Mouse (Mus musculus) limb, embryonic 11.5 days (tissue): ENCODE data around the gene Igf2bp3. TPM values are rescaled to one million over a fixed set of nuclear protein-coding genes. Genes with fewer than 3 reads are reported as not detected.

ENCODE experiments used
- ATAC-seq: fragments of 200-750 bp; cut with Nextera tagmentation; 2 replicates; pipeline ENCODE4 v1.8.0; 2017; ENCODE audit warnings: low read depth; ENCODE audit not compliant: insufficient number of reproducible peaks, low FRiP score, low TSS enrichment
- DNase-seq: peaks from one replicate; pipeline ENCODE4 v3.0.0-alpha.2; 2015; ENCODE audit warnings: low spot score
- H3K27ac ChIP-seq: fragments of 300-500 bp; sonication (generic); replicated peaks from 2 replicates; pipeline ENCODE4 v1.5.1; 2014; ENCODE audit warnings: low read depth, mild to moderate bottlenecking, low read length
- H3K27me3 ChIP-seq: fragments of 300-500 bp; sonication (generic); 2 replicates; pipeline ENCODE4 v1.6.1; 2014; ENCODE audit warnings: mild to moderate bottlenecking, low read length, mixed read lengths; ENCODE audit not compliant: control insufficient read depth, insufficient read depth
- H3K36me3 ChIP-seq: fragments of 300-500 bp; sonication (generic); 2 replicates; pipeline ENCODE4 v1.6.1; 2014; ENCODE audit warnings: mild to moderate bottlenecking, low read length, moderate library complexity, mixed read lengths; ENCODE audit not compliant: control insufficient read depth, insufficient read depth
- H3K4me1 ChIP-seq: fragments of 300-500 bp; sonication (generic); 2 replicates; pipeline ENCODE4 v1.6.1; 2014; ENCODE audit warnings: low read length, mixed read lengths; ENCODE audit not compliant: control insufficient read depth, insufficient read depth
- H3K4me2 ChIP-seq: fragments of 300-500 bp; sonication (generic); 2 replicates; pipeline ENCODE4 v1.6.1; 2014; ENCODE audit warnings: low read depth, mild to moderate bottlenecking, moderate library complexity; ENCODE audit not compliant: severe bottlenecking
- H3K4me3 ChIP-seq: fragments of 300-500 bp; sonication (generic); 2 replicates; pipeline ENCODE4 v1.5.1; 2014; ENCODE audit warnings: low read depth, low read length
- H3K9ac ChIP-seq: fragments of 300-500 bp; sonication (generic); 2 replicates; pipeline ENCODE4 v1.6.1; 2014; ENCODE audit warnings: mild to moderate bottlenecking, low read length
- H3K9me3 ChIP-seq: fragments of 300-500 bp; sonication (generic); 2 replicates; pipeline ENCODE4 v1.6.1; 2016; ENCODE audit warnings: low read length; ENCODE audit not compliant: control insufficient read depth
- WGBS: fragments of 180-500 bp; shearing (Covaris S2); extraction: QIAGEN DNeasy Blood & Tissue Kit; methylation state at CpG from one replicate; pipeline ENCODE4 v1.1.7; 2014; 5-methylcytosine and 5-hydroxymethylcytosine counted together
- polyA plus RNA-seq: library from polyadenylated mRNA; unstranded; fragments of >200 nt; fragmentation: Nextera tagmentation; extraction: Ambion mirVana; gene quantifications from 2 replicates; pipeline ENCODE4 v1.2.1, GENCODE M21; 2014

Gene Igf2bp3
- polyA plus RNA-seq, 1 experiment from 2014 or later = 140 TPM

DNA sequence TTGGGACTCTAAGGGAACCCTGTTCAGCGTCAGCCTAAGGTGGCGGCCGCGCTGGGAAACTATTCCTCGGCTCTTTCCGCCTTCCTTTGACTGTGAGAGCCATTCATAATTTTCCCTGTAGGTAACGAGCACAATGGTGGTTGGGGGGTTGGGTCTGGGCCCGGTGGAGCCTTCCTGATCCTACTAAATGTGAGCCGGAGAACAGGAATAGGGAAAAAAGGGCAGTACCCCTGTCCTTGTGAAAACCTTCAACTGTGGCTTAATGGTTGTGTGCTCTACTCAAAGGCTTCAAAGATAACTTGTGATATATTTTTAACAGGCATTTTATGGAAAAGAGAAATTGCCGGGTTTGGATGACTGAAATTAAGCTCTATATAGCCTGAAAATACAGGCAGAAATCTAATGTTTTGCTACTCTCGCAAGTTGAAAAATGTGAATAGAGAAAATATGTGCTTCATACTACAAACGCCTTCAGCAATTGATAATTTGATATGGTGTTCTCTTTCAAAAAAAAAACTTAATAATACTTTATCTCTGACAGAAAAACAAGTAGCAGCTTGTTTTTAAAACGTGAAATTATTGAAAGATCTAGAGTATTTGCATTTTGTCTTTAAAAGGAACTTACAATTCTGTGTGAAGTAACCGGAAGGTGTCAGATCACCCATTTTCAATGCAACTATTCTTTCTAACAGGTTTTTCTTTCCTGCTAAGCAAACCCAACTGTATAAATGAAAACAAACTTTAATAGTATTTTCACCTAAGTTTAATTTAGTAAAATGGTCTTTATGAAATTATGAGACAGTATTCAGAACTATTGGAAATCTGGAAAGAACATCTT, 1.2 kb upstream of the Igf2bp3 start:
- Histone ChIP-seq H3K27me3 (no peaks in the 10 kb centered on the region), H3K36me3 (no peaks in the 10 kb centered on the region), H3K27ac (peak overlapping the region; percentile 99), H3K9me3 (no peaks in the 10 kb centered on the region), H3K9ac (peak overlapping the region; percentile 98), H3K4me1 (peaks cover 11% of the 10 kb centered on the region; the same call in 1 of the 2 replicates), H3K4me2 (peak overlapping the region; percentile 64), H3K4me3 (peak overlapping the region; percentile 91)
- ATAC-seq (0 out of 2 replicates have a peak, but pooled peaks have one; percentile 0), DNase-seq (no peak)
- 1% methylated on average over 14 of the region's 14 CpGs for whole genome bisulfite sequencing

GRCm38 (mm10) chr6:49214086-49214927, 450 bp downstream of the Igf2bp3 start:
- no peaks in the 10 kb centered on the region for H3K27me3 ChIP-seq
- H3K36me3 ChIP-seq = no peaks in the 10 kb centered on the region
- WGBS = under 1% methylated on average over 69 of the region's 76 CpGs
- H3K27ac ChIP-seq = peak overlapping the region; percentile 99
- H3K4me3 ChIP-seq = peak overlapping the region; percentile 91
- peak overlapping the region; percentile 64 for H3K4me2 ChIP-seq
- DNase-seq (peak; percentile 90), ATAC-seq (no peak)
- H3K9me3 ChIP-seq = no peaks in the 10 kb centered on the region
- H3K4me1 ChIP-seq = peaks cover 19% of the 10 kb centered on the region; the same call in 1 of the 2 replicates
- H3K9ac ChIP-seq = peak overlapping the region; percentile 98

GRCm38 (mm10) chr6:49213581-49214085, 1.1 kb downstream of the Igf2bp3 start:
- no peak for ATAC-seq
- H3K9me3 ChIP-seq = no peaks in the 10 kb centered on the region
- H3K4me2 ChIP-seq = peak overlapping the region; percentile 64
- peak; percentile 58 for DNase-seq
- H3K4me3 ChIP-seq = peak overlapping the region; percentile 91
- peaks cover 20% of the 10 kb centered on the region; the same call in 1 of the 2 replicates for H3K4me1 ChIP-seq
- peak overlapping the region; percentile 99 for H3K27ac ChIP-seq
- H3K36me3 ChIP-seq = no peaks in the 10 kb centered on the region
- H3K27me3 ChIP-seq = no peaks in the 10 kb centered on the region
- under 1% methylated on average over 50 of the region's 50 CpGs for WGBS
- peak overlapping the region; percentile 98 for H3K9ac ChIP-seq

GRCm38 (mm10) chr6:49212931-49213580, 1.7 kb downstream of the Igf2bp3 start:
- Histone ChIP-seq H3K4me2 (peak overlapping the region; percentile 64), H3K9me3 (no peaks in the 10 kb centered on the region), H3K9ac (peak overlapping the region; percentile 98), H3K27me3 (no peaks in the 10 kb centered on the region), H3K27ac (peak overlapping the region; percentile 99), H3K4me1 (peaks cover 20% of the 10 kb centered on the region; the same call in 1 of the 2 replicates), H3K4me3 (peak overlapping the region; percentile 91), H3K36me3 (no peaks in the 10 kb centered on the region)
- ATAC-seq (no peak), DNase-seq (peak; percentile 43)
- WGBS = 2% methylated on average over 20 of the region's 20 CpGs

GRCm38 (mm10) chr6:49212141-49212540, 2.6 kb downstream of the Igf2bp3 start:
- peak overlapping the region; percentile 64 for H3K4me2 ChIP-seq
- H3K27ac ChIP-seq = no peak overlapping the region
- H3K4me1 ChIP-seq = peaks cover 20% of the 10 kb centered on the region; the same call in 1 of the 2 replicates
- H3K9me3 ChIP-seq = no peaks in the 10 kb centered on the region
- H3K27me3 ChIP-seq = no peaks in the 10 kb centered on the region
- no peaks in the 10 kb centered on the region for H3K36me3 ChIP-seq
- DNase-seq (peak; percentile 38), ATAC-seq (no peak)
- no peak overlapping the region for H3K9ac ChIP-seq
- 11% methylated on average over 2 of the region's 4 CpGs for WGBS
- H3K4me3 ChIP-seq = peak overlapping the region; percentile 91

DNA sequence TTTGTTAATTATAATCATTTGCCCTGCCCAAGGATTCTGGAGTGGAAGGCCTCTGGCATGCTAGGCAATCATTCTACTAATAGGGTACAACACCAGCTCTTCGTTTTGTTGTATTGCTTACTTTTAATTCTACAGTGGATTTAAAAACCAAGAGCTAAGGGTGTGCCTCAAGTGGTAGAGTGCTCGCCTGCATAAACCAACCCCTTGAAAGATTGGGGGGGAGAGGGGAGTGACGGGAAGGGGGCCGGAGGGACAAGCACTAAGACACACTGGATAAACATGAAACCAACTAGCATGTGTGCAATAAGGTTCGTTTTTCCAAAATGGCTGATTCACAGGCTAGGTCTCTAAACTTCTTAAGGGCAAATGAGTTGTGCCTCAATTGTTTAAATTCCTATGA, 3.2 kb downstream of the Igf2bp3 start:
- DNase-seq = no peak
- H3K4me2 ChIP-seq = peak overlapping the region; percentile 26; the same call in 1 of the 2 replicates
- no peak overlapping the region for H3K27ac ChIP-seq
- H3K9me3 ChIP-seq = no peaks in the 10 kb centered on the region
- WGBS = 19% methylated on average over 5 of the region's 5 CpGs
- H3K36me3 ChIP-seq = 0 out of 2 replicates have a peak, but pooled peaks cover 2% of the 10 kb centered on the region
- no peak overlapping the region for H3K4me3 ChIP-seq
- ATAC-seq = no peak
- H3K9ac ChIP-seq = no peak overlapping the region
- peaks cover 20% of the 10 kb centered on the region; the same call in 1 of the 2 replicates for H3K4me1 ChIP-seq
- H3K27me3 ChIP-seq = no peaks in the 10 kb centered on the region

- H3K9me3 ChIP-seq = no peaks in the 10 kb centered on the region
- DNase-seq = peak; percentile 83
- peaks cover 20% of the 10 kb centered on the region; the same call in 1 of the 2 replicates for H3K4me1 ChIP-seq
- peak; percentile 69 for ATAC-seq
- no peak overlapping the region for H3K9ac ChIP-seq
- H3K4me2 ChIP-seq = peak overlapping the region; percentile 31
- peak overlapping the region; percentile 3; the same call in 1 of the 2 replicates for H3K4me3 ChIP-seq
- H3K27ac ChIP-seq = 0 out of 2 replicates have a peak overlapping the region, but pooled peaks have one; percentile 44
- no peaks in the 10 kb centered on the region for H3K27me3 ChIP-seq
- 0 out of 2 replicates have a peak, but pooled peaks cover 3% of the 10 kb centered on the region for H3K36me3 ChIP-seq
- 16% methylated on average over 14 of the region's 14 CpGs for WGBS
Measured at GRCm38 (mm10) chr6:49209881-49210854, 4.6 kb downstream of the Igf2bp3 start.
